Mouse (Mus musculus) intestine, embryonic 14.5 days (tissue): ENCODE results near the gene Gm13289. TPM values are rescaled to one million over a fixed set of nuclear protein-coding genes. Genes with fewer than 3 reads are reported as not detected.

Experiments
- polyA plus RNA-seq: library from polyadenylated mRNA; unstranded; fragments of >200 nt; fragmentation: Nextera tagmentation; extraction: Ambion mirVana; gene quantifications from 2 replicates; pipeline ENCODE4 v1.2.1, GENCODE M21; 2014

Gene Gm13289
- polyA plus RNA-seq, 1 experiment from 2014 or later = not detected

Other genes with a start within 250 kb of the Gm13289 start
- gene Ifna15, start 218.7 kb upstream of the Gm13289 start, polyA plus RNA-seq = not detected in 2 replicates
- gene Ifna14, start 205.1 kb upstream of the Gm13289 start, polyA plus RNA-seq = not detected in 2 replicates
- not detected in 2 replicates for gene Ifna9, start 184.5 kb upstream of the Gm13289 start, polyA plus RNA-seq
- not detected in 2 replicates for gene Ifna12, start 173.5 kb upstream of the Gm13289 start, polyA plus RNA-seq
- gene C87499, start 142.5 kb upstream of the Gm13289 start, polyA plus RNA-seq = not detected in 2 replicates
- not detected in 2 replicates for gene Ifna13, start 132.5 kb upstream of the Gm13289 start, polyA plus RNA-seq
- gene Ifna16, start 100.0 kb upstream of the Gm13289 start, polyA plus RNA-seq = not detected in 2 replicates
- not detected in 2 replicates for gene Ifna2, start 93.0 kb upstream of the Gm13289 start, polyA plus RNA-seq
- not detected in 2 replicates for gene Ifnab, start 85.6 kb upstream of the Gm13289 start, polyA plus RNA-seq
- gene Gm26566, start 55.1 kb upstream of the Gm13289 start, polyA plus RNA-seq = 0.70 and 1.2 TPM in 2 replicates
- 97.9 and 106 TPM in 2 replicates for gene Klhl9, start 54.5 kb upstream of the Gm13289 start, polyA plus RNA-seq
- not detected in 2 replicates for gene Gm13271, start 22.1 kb upstream of the Gm13289 start, polyA plus RNA-seq
- gene Gm13283, start 16.8 kb upstream of the Gm13289 start, polyA plus RNA-seq = 0.22 TPM in 1 of 2 replicates, not detected in the other
- gene Gm13290, start 3.1 kb upstream of the Gm13289 start, polyA plus RNA-seq = not detected in 2 replicates
- gene Gm13272, start 2.9 kb downstream of the Gm13289 start, polyA plus RNA-seq = 0.23 TPM in 1 of 2 replicates, not detected in the other
- gene Ifnz, start 5.2 kb downstream of the Gm13289 start, polyA plus RNA-seq = 0.28 TPM in 1 of 2 replicates, not detected in the other
- gene Gm13276, start 8.8 kb downstream of the Gm13289 start, polyA plus RNA-seq = 0.48 TPM in 1 of 2 replicates, not detected in the other
- not detected in 2 replicates for gene Gm13277, start 11.7 kb downstream of the Gm13289 start, polyA plus RNA-seq
- gene Gm13278, start 14.6 kb downstream of the Gm13289 start, polyA plus RNA-seq = not detected in 2 replicates
- gene Gm13275, start 17.6 kb downstream of the Gm13289 start, polyA plus RNA-seq = not detected in 2 replicates
- not detected in 2 replicates for gene Gm13279, start 20.5 kb downstream of the Gm13289 start, polyA plus RNA-seq
- 0.59 and 1.1 TPM in 2 replicates for gene Gm13285, start 22.7 kb downstream of the Gm13289 start, polyA plus RNA-seq
- gene Gm13287, start 26.3 kb downstream of the Gm13289 start, polyA plus RNA-seq = not detected in 2 replicates
- not detected in 2 replicates for gene Gm13288, start 28.6 kb downstream of the Gm13289 start, polyA plus RNA-seq
- gene Ifna7, start 39.3 kb downstream of the Gm13289 start, polyA plus RNA-seq = not detected in 2 replicates
- gene Ifna11, start 43.0 kb downstream of the Gm13289 start, polyA plus RNA-seq = not detected in 2 replicates
- not detected in 2 replicates for gene Ifna6, start 50.5 kb downstream of the Gm13289 start, polyA plus RNA-seq
- gene Ifna5, start 58.6 kb downstream of the Gm13289 start, polyA plus RNA-seq = not detected in 2 replicates
- gene Ifna4, start 64.9 kb downstream of the Gm13289 start, polyA plus RNA-seq = not detected in 2 replicates
- gene Ifna1, start 73.2 kb downstream of the Gm13289 start, polyA plus RNA-seq = not detected in 2 replicates
- not detected in 2 replicates for gene Ifne, start 103.3 kb downstream of the Gm13289 start, polyA plus RNA-seq